Mouse (Mus musculus): ENCODE measurements at regions not wholly inside any gene's neighbourhood (a gene's known extent, or its start where the extent isn't known, plus 50 kb on each side); places are given as distances from the start of the nearest gene placed in this dataset.
A peak's percentile ranks its signal among the peaks of the same experiment; 100 is the strongest.

DNA sequence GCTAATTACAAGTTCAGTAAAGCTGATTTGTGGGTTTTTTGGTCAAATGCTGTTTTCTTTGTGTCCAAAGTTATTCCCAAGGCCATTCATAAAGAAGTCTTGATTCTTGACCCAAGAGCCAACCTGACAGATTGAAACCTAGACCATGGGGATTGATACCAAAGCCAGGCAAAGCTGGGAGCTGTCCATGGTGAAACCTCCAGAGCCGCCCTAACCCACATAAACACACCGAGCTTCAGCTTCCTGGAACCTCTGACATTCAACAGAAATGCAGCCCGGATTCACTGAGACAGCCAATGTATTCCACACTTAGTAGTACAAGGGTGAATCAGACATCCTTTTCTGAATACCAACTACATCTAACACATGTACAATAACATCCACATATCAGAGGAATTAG, 386.7 kb upstream of the Zdhhc25 start:
- DNase-seq (ENCODE audit: low spot score): no peak

- DNase-seq (ENCODE audit: low spot score): no peak
These were observed 385.8 kb upstream of the Zdhhc25 start for GRCm38 (mm10) chr15:88214286-88214685.

- no peak for DNase-seq (ENCODE audit: low spot score)
These were observed 370.6 kb upstream of the Zdhhc25 start for GRCm38 (mm10) chr15:88229456-88229855.

DNA sequence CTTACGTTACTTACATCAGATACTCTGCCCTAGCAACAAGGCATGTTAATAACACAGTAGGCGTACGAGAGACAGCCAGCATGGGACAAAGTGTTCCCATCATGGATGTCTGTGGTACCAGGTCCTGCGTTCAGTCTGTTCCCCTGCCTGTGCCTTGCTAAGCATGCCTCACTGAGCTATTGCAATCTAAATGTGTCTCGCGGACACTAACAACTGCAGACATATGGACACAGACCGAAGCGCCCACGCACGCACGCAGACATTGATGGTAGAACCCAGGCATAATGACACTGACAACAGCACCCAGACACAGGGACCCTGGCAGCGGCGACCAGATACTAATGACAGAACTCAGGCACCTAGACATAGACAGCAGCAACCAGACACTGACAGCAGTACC, 355.5 kb upstream of the Zdhhc25 start:
- DNase-seq (ENCODE audit: low spot score): no peak

DNA sequence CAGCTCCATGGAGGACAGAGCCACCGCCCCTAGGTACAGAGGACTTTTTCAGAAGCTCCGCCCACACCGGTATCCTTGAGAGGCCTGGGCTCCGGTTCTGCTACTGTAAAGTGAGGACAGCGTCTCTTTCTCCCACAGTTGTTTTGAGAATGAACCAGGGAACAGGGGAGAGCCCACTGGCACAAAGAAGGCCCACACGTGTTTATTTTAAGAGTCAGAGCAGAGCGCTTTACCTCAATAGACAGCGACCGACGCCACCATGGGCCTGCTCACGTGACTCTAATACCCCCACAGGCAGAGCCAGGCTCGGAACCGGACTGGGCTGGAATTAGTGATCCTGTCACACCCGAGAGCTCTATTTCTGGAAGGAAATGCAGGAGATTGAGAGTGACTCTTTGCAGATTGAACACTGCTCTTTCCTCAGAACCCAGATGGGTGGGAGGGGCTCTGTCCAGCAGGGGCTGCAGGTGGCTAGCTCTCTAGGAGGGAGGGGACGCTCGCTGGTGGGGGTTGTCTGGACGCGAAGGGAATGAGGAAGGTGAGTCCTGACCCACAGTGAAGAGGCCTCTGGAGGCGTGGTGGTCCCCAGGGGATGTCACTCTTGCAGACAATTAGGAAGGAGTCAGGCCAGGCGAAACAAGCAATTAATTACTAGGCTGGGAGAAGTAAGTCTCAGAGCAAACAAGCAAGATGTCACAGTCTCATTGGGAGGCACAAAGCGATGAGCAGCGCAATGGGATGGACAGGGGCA, 354.4 kb upstream of the Zdhhc25 start:
- no peak for DNase-seq (ENCODE audit: low spot score)

DNA sequence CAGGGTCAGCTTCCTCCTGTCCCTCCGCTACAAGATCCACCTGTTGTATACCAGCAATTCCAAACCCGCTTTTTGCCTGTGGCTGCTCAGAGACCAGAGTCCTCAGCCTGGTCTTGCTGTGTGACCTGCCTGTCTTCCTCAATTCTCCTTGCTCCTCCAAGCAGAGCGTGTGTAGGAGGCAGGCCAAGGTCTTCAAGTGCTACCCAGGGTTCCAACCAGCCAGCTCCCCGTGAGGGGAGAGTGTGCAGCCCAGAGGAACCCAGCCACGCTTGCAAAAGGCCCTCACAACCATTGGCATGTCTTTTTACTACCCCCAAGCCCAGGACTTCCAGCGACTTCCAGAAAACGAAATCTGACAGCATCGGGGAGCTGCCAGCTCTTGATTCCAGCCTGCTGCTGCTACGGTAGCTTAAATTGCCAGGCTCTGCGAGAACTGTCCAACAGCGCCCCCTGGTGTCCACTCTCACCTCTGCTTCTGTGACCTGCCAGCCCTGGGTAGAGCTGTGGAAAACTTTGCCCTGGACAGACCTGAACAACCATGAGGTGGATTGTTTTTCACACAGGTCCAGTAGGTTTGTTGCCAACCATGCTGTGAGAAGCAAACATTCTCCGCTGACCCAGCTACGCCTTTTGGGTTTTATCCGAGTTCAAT, 352.0 kb upstream of the Zdhhc25 start:
- DNase-seq (ENCODE audit: low spot score): peak; percentile 69

- no peak for DNase-seq (ENCODE audit: low spot score)
These were observed 312.1 kb upstream of the Zdhhc25 start for GRCm38 (mm10) chr15:88288051-88288450.

DNA sequence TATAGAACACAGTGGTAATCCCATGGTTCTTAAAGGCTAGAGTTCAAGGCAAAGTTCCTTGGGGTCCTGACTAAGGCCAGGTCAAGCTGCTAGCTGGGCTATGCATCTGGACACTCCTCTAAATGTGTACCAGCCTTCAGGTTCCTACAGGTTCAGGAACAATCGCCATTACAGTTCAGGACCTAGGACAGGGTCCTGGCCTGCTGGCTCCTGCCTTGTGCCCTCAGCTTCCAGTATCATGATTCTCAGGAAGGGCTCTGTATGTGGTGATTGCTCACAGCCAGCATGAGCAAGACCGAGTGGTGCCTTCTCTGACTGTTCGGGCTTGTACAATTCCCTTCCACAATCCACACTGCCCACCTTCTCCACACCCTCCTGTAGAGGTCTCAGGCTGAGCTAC, 311.4 kb upstream of the Zdhhc25 start:
- DNase-seq (ENCODE audit: low spot score): no peak

- DNase-seq (ENCODE audit: low spot score): no peak
These were observed 309.2 kb upstream of the Zdhhc25 start for GRCm38 (mm10) chr15:88290740-88291363.

- DNase-seq (ENCODE audit: low spot score): no peak
These were observed 301.0 kb upstream of the Zdhhc25 start for GRCm38 (mm10) chr15:88299061-88299460.

- DNase-seq (ENCODE audit: low spot score): no peak
These were observed 288.9 kb upstream of the Zdhhc25 start for GRCm38 (mm10) chr15:88311158-88311557.

GRCm38 (mm10) chr15:88314810-88315459, 285.2 kb upstream of the Zdhhc25 start:
- DNase-seq (ENCODE audit: low spot score): no peak

DNA sequence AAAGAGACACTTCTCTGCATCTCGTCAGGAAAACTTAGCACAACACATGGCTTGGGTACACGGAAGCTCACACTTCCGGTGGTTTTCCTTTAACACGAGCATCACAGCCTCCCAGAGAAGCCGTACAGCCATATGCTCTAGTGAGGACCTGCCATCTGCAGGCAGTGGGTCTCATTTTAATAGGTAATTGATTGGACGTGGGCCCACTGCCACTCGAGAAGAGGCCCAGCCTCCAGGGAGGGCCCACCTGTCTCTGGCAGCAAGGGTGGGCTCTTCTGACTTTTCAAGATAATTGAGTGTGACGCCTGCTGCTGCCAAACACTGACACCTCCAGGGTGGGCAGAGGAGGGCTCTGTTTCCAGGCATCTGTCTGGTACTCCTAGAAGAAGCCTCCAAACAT, 282.1 kb upstream of the Zdhhc25 start:
- no peak for DNase-seq (ENCODE audit: low spot score)

DNA sequence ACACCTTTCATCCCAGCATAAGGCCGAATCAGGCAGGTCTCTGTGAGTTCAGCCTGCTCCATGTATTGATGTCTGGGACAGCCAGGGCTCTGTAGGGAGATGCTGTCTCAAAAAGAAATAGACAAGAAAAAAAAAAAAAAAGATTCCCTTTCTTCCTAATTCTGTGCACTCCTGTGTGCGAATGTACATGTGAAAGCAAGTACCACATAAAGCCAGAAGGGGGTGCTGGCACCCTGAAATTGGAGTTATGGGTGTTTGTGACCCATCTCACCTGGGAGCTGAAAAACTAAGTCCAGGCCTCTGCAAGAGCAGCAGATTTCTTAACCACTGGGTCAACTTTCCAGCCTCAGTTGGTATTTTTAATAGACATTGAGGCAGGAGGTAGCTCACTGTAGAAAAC, 280.6 kb upstream of the Zdhhc25 start:
- no peak for DNase-seq (ENCODE audit: low spot score)

- DNase-seq (ENCODE audit: low spot score): no peak
These were observed 276.3 kb upstream of the Zdhhc25 start for GRCm38 (mm10) chr15:88323584-88324375.

DNA sequence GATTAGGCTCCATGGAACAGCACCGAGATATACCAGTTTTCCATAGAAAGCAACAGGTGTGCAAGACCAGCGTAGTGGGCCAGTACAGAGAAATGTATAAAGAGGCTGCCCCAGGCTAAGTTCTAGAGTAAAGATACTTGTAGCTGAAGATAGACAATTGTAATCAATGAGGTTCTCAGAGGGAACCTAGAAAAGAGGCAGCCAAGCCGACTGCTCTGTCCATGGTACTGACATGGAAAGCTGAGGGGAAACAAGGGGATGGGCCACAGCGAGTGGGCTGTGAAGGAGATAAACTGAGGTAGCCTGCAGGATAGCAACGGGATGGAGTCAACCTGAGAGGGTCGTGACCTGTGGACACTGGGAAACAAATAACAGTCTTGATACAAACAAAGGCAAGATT, 275.0 kb upstream of the Zdhhc25 start:
- no peak for DNase-seq (ENCODE audit: low spot score)

DNA sequence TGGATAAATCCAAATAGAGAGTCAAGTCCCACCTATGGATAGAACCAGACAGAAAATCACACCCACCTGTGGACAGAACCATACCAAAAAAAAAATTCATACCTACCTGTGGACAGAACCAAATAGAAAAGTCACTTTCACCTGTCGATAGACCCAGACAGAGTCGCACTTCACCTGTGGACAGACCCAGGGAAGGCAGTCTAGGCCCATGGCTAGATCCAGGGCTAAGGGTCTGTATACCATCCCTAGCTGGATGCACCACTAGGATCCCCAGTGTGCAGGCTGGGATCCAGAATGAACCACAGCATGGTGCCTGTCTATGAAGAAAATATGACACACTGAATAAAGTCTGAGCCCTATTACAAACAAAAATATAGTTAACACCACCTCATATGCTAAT, 246.9 kb upstream of the Zdhhc25 start:
- DNase-seq (ENCODE audit: low spot score): no peak

GRCm38 (mm10) chr15:88360375-88361035, 239.6 kb upstream of the Zdhhc25 start:
- DNase-seq (ENCODE audit: low spot score): no peak

DNA sequence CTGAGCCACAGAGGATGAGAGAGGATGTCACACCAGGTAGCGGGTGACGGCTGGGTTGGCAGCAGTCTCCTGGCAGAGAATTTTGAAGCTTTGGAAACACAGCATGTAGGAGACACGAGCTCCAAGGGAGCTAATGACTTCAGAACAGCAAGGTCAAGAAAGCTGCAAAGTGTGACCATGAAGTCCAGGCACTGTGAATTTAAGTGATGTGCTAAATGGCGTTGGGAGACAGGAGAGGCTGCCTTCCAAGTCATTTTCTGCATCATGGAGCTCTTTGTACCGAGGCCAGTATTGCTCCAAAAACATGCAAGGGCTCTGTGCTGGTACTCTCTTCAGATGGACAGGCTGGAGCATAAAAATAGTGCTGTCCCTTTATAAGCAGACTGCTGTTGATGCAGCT, 238.8 kb upstream of the Zdhhc25 start:
- DNase-seq (ENCODE audit: low spot score): no peak

DNA sequence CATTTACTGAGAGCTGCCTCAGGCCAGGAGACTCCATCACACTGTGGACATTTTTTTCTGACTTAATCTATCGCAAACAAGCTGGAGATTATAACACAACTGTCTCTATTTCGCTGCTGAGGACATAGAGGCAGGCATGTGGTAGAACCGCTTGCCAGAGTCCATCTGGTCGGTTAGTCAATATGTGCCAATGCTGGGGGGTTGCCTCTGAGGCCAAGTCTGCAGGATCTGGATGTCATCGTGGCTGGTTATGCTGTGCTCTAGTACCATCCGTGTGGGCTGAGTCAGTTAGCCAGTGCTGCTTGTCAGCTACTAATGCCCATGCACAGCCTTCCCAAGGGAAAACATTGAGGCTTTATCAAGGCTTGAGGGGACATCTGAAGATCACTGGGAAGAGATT, 237.1 kb upstream of the Zdhhc25 start:
- DNase-seq (ENCODE audit: low spot score): no peak

DNA sequence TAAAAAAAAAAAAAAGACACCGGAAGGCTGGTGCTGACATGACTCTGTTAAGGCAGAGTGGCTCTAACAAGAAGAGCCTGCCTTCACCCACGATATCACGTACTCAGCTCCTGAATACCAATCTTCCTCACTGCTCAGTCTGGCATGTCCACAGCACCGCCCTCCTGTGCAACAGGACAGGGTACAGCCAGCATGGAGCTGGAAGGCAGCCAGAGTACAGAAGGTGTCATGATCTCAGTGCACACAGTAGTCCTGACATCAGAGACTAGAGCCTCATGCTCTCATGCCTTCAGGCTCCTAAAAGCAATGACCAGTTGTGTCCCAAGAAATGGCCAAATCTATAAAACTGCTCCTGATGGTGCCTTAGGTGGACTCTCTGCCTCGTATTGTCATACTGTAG, 229.7 kb upstream of the Zdhhc25 start:
- DNase-seq (ENCODE audit: low spot score): no peak

DNA sequence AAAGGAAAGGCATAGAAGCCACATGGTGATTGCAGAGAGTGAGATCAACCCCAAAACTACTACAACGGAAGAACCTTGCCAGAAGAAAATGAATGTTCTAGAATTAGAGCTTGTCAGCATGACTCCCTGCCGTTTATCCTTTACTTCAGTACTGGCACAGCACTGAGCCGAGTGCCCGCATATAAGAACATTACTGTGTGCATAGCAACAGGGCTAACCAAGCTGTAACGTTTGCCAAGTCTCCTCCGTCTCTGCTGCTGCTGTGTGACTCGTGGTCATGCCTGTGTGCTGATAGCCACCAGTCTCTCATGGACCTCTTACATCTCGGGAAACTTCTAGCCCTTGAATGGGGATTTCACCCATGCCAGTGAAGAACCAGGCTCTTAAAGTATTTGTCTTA, 228.1 kb upstream of the Zdhhc25 start:
- DNase-seq (ENCODE audit: low spot score): no peak

All from lung, postnatal 25 days (tissue).